Mouse (Mus musculus) lung, postnatal 0 days (tissue): Measurements from ENCODE around the gene Spats2. TPM values are rescaled to one million over a fixed set of nuclear protein-coding genes. Genes with fewer than 3 reads are reported as not detected.

Experiments
- ATAC-seq: fragments of 200-750 bp; cut with Nextera tagmentation; 2 replicates; pipeline ENCODE4 v1.8.0; 2017; ENCODE audit warnings: moderate library complexity
- DNase-seq: peaks from one replicate; pipeline ENCODE4 v3.0.0-alpha.2; 2016; ENCODE audit warnings: low spot score
- H3K27ac ChIP-seq: fragments of 300-500 bp; sonication (generic); 2 replicates; pipeline ENCODE4 v1.5.1; 2014; ENCODE audit warnings: antibody characterized with exemption, mild to moderate bottlenecking, low read length, mixed read lengths
- H3K27me3 ChIP-seq: fragments of 300-500 bp; sonication (generic); replicated peaks from 2 replicates; pipeline ENCODE4 v1.6.1; 2014; ENCODE audit warnings: low read length, mixed read lengths; ENCODE audit not compliant: insufficient read depth
- H3K36me3 ChIP-seq: fragments of 300-500 bp; sonication (generic); 2 replicates; pipeline ENCODE4 v1.6.1; 2014; ENCODE audit warnings: low read length, mixed read lengths; ENCODE audit not compliant: insufficient read depth
- H3K4me1 ChIP-seq: fragments of 300-500 bp; sonication (generic); 2 replicates; pipeline ENCODE4 v1.6.1; 2014; ENCODE audit warnings: antibody characterized with exemption, low read depth, low read length, mixed read lengths; ENCODE audit not compliant: insufficient read depth
- H3K4me2 ChIP-seq: fragments of 300-500 bp; sonication (generic); replicated peaks from 2 replicates; pipeline ENCODE4 v1.6.1; 2014; ENCODE audit warnings: low read depth, mild to moderate bottlenecking, low read length, moderate library complexity, mixed read lengths
- H3K4me3 ChIP-seq: fragments of 300-500 bp; sonication (generic); 2 replicates; pipeline ENCODE4 v1.5.1; 2014; ENCODE audit warnings: low read depth, low read length
- H3K9ac ChIP-seq: fragments of 300-500 bp; sonication (generic); replicated peaks from 2 replicates; pipeline ENCODE4 v1.6.1; 2014; ENCODE audit warnings: low read depth, mild to moderate bottlenecking
- H3K9me3 ChIP-seq: fragments of 300-500 bp; sonication (generic); 2 replicates; pipeline ENCODE4 v1.6.1; 2016; ENCODE audit warnings: low read length, mixed read lengths
- CTCF ChIP-seq: IDR thresholded peaks from 2 replicates; pipeline ENCODE4 v1.5.1; 2016; ENCODE audit warnings: antibody characterized with exemption, mild to moderate bottlenecking
- EP300 ChIP-seq: IDR thresholded peaks from 2 replicates; pipeline ENCODE4 v1.6.1; 2016; ENCODE audit warnings: antibody characterized with exemption, mild to moderate bottlenecking, control low read depth
- WGBS: fragments of 180-500 bp; shearing (Covaris S2); extraction: QIAGEN DNeasy Blood & Tissue Kit; methylation state at CpG from one replicate; pipeline ENCODE4 v1.1.7; 2014; 5-methylcytosine and 5-hydroxymethylcytosine counted together
- polyA plus RNA-seq: library from polyadenylated mRNA; unstranded; fragments of >200 nt; fragmentation: Nextera tagmentation; extraction: Ambion mirVana; gene quantifications from 2 replicates; pipeline ENCODE4 v1.2.1, GENCODE M21; 2015

Gene Spats2
- polyA plus RNA-seq, 1 experiment from 2014 or later, result 13.7 TPM

DNA sequence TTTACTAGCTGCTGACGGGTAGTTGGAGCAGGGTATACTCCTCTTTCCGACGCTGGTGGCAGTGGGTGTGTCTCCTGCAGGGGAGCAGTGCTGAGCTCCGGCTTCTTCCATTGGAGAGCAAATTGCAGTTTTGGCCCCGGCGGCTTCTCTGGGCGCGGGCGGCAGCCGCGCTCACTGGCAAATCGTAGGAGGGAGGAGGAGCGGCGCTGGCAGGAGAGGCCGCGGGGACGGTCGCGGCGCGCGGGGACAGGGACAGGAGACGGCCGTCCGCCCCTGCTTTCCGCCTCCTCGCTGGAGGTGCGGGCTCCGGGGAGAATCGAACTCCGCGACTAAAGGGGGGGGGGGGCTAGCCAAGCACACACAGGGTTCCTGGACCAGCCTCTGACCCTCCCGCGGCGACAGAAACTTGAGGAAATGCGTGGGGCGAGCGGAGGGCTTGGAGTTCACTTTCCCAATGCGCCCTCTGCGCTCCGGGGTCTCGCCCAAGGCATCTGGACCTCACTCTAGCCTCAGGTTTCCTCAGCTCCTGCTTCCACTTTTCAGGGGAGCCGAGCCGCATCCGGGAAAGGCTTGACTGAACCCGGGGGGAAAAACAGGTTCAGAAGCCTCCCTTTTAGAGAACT lies 98.0 kb downstream of the Spats2 start:
- H3K27me3 ChIP-seq, result peaks cover 55% of the 10 kb centered on the region
- ATAC-seq (0 out of 2 replicates have a peak, but pooled peaks have one; percentile 13), DNase-seq (peak; percentile 41)
- H3K4me2 ChIP-seq, result peak overlapping the region; percentile 83
- H3K9ac ChIP-seq, result no peak overlapping the region
- under 1% methylated on average over 40 of the region's 46 CpGs for WGBS
- H3K4me3 ChIP-seq, result peak overlapping the region; percentile 45
- TF ChIP-seq CTCF, result no peak
- TF ChIP-seq EP300, result no peak
- H3K4me1 ChIP-seq, result peaks cover 8% of the 10 kb centered on the region; the same call in 1 of the 2 replicates
- no peaks in the 10 kb centered on the region for H3K9me3 ChIP-seq
- H3K36me3 ChIP-seq, result no peaks in the 10 kb centered on the region
- no peak overlapping the region for H3K27ac ChIP-seq

DNA sequence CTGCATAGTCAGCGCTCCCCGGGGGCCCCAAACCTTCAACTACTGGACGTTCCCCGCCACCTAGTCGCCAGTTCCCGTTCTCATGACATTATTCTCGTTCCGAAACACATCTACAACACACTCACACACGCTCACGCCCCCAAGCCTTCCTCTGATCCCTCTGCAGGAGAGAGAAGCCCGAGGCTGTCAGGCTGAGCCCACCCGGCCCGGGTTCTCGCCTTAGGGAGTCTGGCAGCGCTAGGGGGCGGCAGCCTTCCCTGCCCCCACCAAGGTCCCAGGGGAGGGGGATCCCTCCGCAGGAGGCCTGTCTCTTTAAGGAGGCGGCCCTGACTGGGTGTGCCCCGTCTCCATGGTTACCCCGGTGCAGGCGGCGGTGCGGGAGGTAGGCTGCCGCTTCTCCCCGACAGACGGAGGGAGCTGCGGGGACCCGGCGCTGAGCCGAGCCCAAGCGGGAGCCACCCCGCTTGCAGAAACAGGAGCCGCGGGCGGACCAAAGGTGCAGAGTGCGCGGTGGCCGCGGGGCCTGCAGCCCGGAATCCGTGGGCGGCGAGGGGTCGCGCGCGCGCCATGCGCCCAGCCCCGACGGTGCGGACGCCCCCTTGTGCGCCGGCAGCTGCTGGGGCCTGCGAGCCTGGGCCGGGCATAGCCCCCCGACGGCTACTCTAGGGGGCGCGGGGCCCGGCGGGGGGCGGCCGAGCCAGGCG lies 98.6 kb downstream of the Spats2 start, which contains the start of gene Kcnh3:
Gene Kcnh3 (plus strand): TSS at position 654 of the 704 bp plus-strand sequence.
- Histone ChIP-seq H3K36me3 (no peaks in the 10 kb centered on the region), H3K9ac (no peak within 1 kb of the TSS), H3K9me3 (no peaks in the 10 kb centered on the region), H3K4me2 (peak within 1 kb of the TSS; percentile 83), H3K27me3 (peaks cover 55% of the 10 kb centered on the region), H3K4me3 (peak within 1 kb of the TSS; percentile 45), H3K4me1 (peaks cover 8% of the 10 kb centered on the region; the same call in 1 of the 2 replicates), H3K27ac (no peak within 1 kb of the TSS)
- DNase-seq (peak; percentile 65), ATAC-seq (peak; percentile 65)
- no peak for TF ChIP-seq CTCF
- no peak for TF ChIP-seq EP300
- 2% methylated on average over 43 of the region's 66 CpGs for WGBS

- Histone ChIP-seq H3K9me3 (no peaks in the 10 kb centered on the region), H3K27me3 (peaks cover 54% of the 10 kb centered on the region), H3K9ac (no peak overlapping the region), H3K27ac (no peak overlapping the region), H3K4me1 (peaks cover 8% of the 10 kb centered on the region; the same call in 1 of the 2 replicates), H3K36me3 (no peaks in the 10 kb centered on the region), H3K4me2 (peak overlapping the region; percentile 83; the same call in 1 of the 2 replicates), H3K4me3 (peak overlapping the region; percentile 45; the same call in 1 of the 2 replicates)
- peak; percentile 10; the same call in 1 of the 2 replicates for ATAC-seq
- DNase-seq, result peak; percentile 28
- TF ChIP-seq CTCF (no peak), EP300 (no peak)
- WGBS, result 2% methylated on average over 21 of the region's 22 CpGs
These were observed 99.5 kb downstream of the Spats2 start for GRCm38 (mm10) chr15:99225081-99225810.

- Histone ChIP-seq H3K4me3 (no peak overlapping the region), H3K27me3 (peaks cover 54% of the 10 kb centered on the region), H3K27ac (no peak overlapping the region), H3K4me1 (peaks cover 8% of the 10 kb centered on the region; the same call in 1 of the 2 replicates), H3K4me2 (no peak overlapping the region), H3K9ac (no peak overlapping the region), H3K36me3 (no peaks in the 10 kb centered on the region), H3K9me3 (no peaks in the 10 kb centered on the region)
- TF ChIP-seq CTCF, result no peak
- no peak for DNase-seq
- no peak for ATAC-seq
- 28% methylated on average over 14 of the region's 14 CpGs for WGBS
These were observed 100.4 kb downstream of the Spats2 start for GRCm38 (mm10) chr15:99226090-99226489.

DNA sequence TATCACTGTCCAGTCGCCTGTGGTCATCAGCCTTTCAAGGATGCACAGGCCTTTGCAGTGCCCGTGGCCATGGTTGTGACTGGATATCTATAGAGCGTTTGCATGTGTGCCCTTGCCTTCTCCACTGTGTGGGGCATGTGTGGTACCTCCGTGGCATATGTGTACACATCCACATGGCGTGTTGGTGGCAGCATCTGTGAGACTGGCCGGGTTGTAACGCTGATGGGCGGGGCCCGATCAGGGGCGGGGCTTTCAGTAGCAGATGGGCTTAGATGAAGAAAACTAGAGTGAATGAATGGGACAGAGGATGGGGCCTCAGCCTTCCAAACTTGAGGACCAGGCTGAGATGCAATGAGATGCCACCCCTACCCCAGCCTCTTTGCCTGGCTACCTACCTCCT lies 106.3 kb downstream of the Spats2 start:
- H3K9ac ChIP-seq, result no peak overlapping the region
- H3K27me3 ChIP-seq, result 0 out of 2 replicates have a peak, but pooled peaks cover 11% of the 10 kb centered on the region
- DNase-seq, result no peak
- TF ChIP-seq CTCF (no peak), EP300 (no peak)
- no peak for ATAC-seq
- no peak overlapping the region for H3K27ac ChIP-seq
- H3K36me3 ChIP-seq, result no peaks in the 10 kb centered on the region
- 63% methylated on average over 10 of the region's 10 CpGs for WGBS
- H3K4me3 ChIP-seq, result no peak overlapping the region
- H3K9me3 ChIP-seq, result no peaks in the 10 kb centered on the region
- H3K4me2 ChIP-seq, result no peak overlapping the region
- no peaks in the 10 kb centered on the region for H3K4me1 ChIP-seq

DNA sequence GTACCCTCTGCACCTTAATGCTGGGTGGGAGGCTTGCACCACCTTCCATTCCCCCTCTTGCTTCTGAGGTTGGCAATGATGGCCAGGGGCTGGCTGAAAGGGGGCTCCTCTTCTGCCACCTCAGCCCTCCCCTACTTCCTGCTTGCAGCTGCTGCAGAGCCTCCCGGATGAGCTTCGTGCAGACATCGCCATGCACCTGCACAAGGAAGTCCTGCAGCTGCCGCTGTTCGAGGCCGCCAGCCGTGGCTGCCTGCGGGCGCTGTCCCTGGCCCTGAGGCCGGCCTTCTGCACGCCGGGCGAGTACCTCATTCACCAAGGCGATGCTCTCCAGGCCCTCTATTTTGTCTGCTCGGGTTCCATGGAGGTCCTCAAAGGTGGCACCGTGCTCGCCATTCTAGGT lies 108.0 kb downstream of the Spats2 start:
- ATAC-seq, result no peak
- Histone ChIP-seq H3K36me3 (no peaks in the 10 kb centered on the region), H3K27ac (no peak overlapping the region), H3K4me2 (no peak overlapping the region), H3K4me3 (no peak overlapping the region), H3K9me3 (no peaks in the 10 kb centered on the region), H3K27me3 (0 out of 2 replicates have a peak, but pooled peaks cover 6% of the 10 kb centered on the region), H3K9ac (no peak overlapping the region), H3K4me1 (no peaks in the 10 kb centered on the region)
- no peak for DNase-seq
- no peak for TF ChIP-seq EP300
- no peak for TF ChIP-seq CTCF
- 50% methylated on average over 17 of the region's 17 CpGs for WGBS
